Mouse (Mus musculus) stomach, postnatal 0 days (tissue): ENCODE results near the gene Zfp980. TPM values are rescaled to one million over a fixed set of nuclear protein-coding genes. Genes with fewer than 3 reads are reported as not detected.
"Not testable (repeated sequence)": the region's sequence is repeated elsewhere in the genome, so short reads cannot be mapped to it uniquely, and the experiment has no call there.

Source experiments
- ATAC-seq: fragments of 200-750 bp; cut with Nextera tagmentation; 2 replicates; pipeline ENCODE4 v1.8.0; 2017; ENCODE audit not compliant: low FRiP score, low TSS enrichment
- DNase-seq: peaks from one replicate; pipeline ENCODE4 v3.0.0-alpha.2; 2016; ENCODE audit warnings: low spot score
- H3K27ac ChIP-seq: fragments of 300-500 bp; sonication (generic); replicated peaks from 2 replicates; pipeline ENCODE4 v1.5.1; 2014; ENCODE audit warnings: mild to moderate bottlenecking, control low read depth
- H3K27me3 ChIP-seq: fragments of 300-500 bp; sonication (generic); 2 replicates; pipeline ENCODE4 v1.6.1; 2014; ENCODE audit warnings: low read length; ENCODE audit not compliant: control insufficient read depth, insufficient read depth
- H3K36me3 ChIP-seq: fragments of 300-500 bp; sonication (generic); 2 replicates; pipeline ENCODE4 v1.6.1; 2014; ENCODE audit warnings: low read length, mixed read lengths; ENCODE audit not compliant: control insufficient read depth, insufficient read depth
- H3K4me1 ChIP-seq: fragments of 300-500 bp; sonication (generic); replicated peaks from 2 replicates; pipeline ENCODE4 v1.6.1; 2014; ENCODE audit warnings: antibody characterized with exemption; ENCODE audit not compliant: control insufficient read depth, insufficient read depth
- H3K4me2 ChIP-seq: fragments of 300-500 bp; sonication (generic); replicated peaks from 2 replicates; pipeline ENCODE4 v1.6.1; 2014; ENCODE audit warnings: low read depth, mild to moderate bottlenecking, control low read depth, moderate library complexity
- H3K4me3 ChIP-seq: fragments of 300-500 bp; sonication (generic); 2 replicates; pipeline ENCODE4 v1.5.1; 2014; ENCODE audit warnings: low read depth, low read length, control low read depth
- H3K9ac ChIP-seq: fragments of 300-500 bp; sonication (generic); 2 replicates; pipeline ENCODE4 v1.6.1; 2014; ENCODE audit warnings: mild to moderate bottlenecking, low read length, control low read depth, mixed read lengths
- H3K9me3 ChIP-seq: fragments of 300-500 bp; sonication (generic); 2 replicates; pipeline ENCODE4 v1.6.1; 2016; ENCODE audit warnings: low read length; ENCODE audit not compliant: control insufficient read depth
- WGBS: fragments of 180-500 bp; shearing (Covaris S2); extraction: QIAGEN DNeasy Blood & Tissue Kit; methylation state at CpG from one replicate; pipeline ENCODE4 v1.1.7; 2014; 5-methylcytosine and 5-hydroxymethylcytosine counted together
- polyA plus RNA-seq: library from polyadenylated mRNA; unstranded; fragments of >200 nt; fragmentation: Nextera tagmentation; extraction: Ambion mirVana; gene quantifications from 2 replicates; pipeline ENCODE4 v1.2.1, GENCODE M21; 2015

The Zfp980 gene
- not detected in 2 replicates for polyA plus RNA-seq

DNA sequence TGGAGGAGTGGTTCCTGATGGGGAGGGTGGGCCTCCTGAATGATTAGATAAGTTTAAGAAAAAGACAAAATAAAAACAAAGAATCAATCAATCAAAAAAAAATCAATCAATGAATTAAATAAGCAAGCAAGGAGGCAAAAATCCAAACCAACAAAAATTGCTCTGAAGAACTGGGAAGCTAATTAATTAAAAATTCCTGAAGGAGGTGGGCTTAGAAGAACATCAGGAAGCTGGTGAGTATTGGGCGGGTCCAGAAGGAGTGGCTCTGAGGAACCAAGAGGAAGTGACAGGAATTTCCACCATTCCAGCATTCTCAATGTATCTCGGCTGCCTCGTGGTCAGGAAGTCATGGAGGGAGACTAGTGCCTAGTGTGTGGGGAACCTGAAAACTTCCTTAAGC lies at the start of gene Zfp980:
TSS of gene Zfp980 (plus strand) at position 301 of the 400 bp plus-strand sequence.
- H3K36me3 ChIP-seq, H3K27ac ChIP-seq, ATAC-seq, H3K27me3 ChIP-seq, DNase-seq, H3K9ac ChIP-seq, H3K4me3 ChIP-seq, H3K4me2 ChIP-seq, H3K9me3 ChIP-seq, H3K4me1 ChIP-seq: not testable (repeated sequence)
- 80% methylated on average over 3 of the region's 3 CpGs for WGBS

DNA sequence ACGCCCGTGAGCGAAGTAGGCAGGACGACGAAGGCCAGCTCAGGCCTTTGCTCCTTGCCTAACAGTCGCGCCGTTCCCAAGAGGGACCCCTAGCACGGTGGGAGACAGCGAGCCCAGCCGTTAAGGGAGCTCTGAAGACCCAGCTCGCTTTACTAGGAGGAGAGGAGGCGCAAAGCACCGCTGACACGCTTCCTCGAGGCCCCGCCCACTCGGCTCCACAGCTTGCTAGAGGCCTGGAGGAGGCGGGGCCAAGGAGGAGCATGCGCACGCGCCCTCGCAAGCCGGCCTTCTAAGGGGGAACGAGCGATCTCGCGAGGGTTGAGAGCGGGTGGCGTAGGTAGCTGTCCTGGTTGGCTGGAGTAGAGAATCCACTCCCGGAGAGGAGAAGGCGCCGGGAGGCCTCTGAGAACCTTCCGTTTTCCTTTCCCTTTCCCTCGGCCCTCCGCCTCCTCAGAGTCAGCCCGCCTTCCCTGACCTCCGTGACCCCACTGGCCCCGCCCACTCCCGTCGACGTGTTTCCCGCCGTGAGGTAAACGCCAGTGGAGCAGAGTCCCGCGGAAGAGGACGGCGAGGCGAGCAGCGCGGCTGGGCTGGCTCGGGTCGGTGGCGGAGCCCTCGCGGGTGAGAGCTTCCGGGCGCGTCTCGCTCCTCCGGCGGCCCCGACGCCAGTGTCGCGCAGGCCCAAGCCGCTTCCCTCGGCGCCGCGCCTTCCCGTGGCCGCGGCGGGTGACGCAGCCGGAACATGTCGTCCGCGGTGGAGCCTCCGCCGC lies 29.9 kb upstream of the Zfp980 start:
- not testable (repeated sequence) for H3K27me3 ChIP-seq, H3K36me3 ChIP-seq, H3K9me3 ChIP-seq, H3K9ac ChIP-seq, H3K4me1 ChIP-seq, H3K4me2 ChIP-seq, H3K27ac ChIP-seq, DNase-seq, H3K4me3 ChIP-seq, ATAC-seq
- WGBS, result 30% methylated on average over 70 of the region's 83 CpGs

DNA sequence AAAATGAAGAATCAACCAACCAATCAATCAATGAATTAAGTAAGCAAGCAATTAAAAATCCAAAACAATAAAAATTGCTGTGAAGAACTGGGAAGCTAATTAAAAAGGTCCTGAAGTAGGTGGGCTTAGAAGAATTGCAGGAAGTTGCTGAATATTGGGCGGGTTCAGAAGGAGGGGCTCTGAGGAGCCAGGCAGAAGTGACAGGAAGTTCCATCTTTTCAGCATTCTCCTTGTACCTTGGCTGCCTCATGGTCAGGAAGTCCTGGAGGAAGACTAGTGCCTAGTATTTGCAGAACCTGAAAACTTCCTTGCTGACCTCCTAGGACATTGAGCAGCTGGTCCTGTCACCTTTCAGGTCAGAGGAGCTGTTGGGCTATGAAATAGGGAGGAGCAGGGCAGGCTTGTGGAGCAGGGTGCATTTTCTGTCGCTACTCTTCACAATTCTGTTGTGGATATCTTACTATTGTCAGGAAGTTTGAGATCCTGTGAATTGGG lies 3.8 kb downstream of the Zfp980 start:
- not testable (repeated sequence) for H3K27me3 ChIP-seq

DNA sequence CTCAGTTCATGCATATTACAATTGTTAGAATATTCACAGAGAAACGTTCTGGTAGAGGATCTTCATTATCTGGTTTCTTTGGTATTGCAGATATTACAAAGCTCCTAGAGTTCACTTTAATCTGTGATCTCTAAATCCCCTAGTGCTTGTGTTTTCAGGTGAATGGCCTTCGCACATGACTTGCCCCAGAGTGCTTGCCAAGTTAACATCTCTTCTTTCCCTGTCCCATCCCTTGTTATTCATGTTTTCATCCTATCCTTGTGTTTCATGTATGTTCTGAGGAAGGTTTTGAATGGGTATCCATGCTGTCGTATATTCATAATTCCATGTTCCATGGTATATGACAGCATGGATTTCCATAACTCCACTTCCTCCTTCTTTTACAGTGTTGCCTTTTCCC lies 9.7 kb downstream of the Zfp980 start:
- H3K4me3 ChIP-seq, ATAC-seq, H3K27ac ChIP-seq, H3K4me1 ChIP-seq, H3K4me2 ChIP-seq, H3K36me3 ChIP-seq, H3K9ac ChIP-seq, H3K9me3 ChIP-seq, H3K27me3 ChIP-seq: not testable (repeated sequence)
- WGBS, result 80% methylated on average over 3 of the region's 3 CpGs
- DNase-seq, result peak; percentile 11

More for the DNA sequence above, 3.8 kb downstream of the Zfp980 start:
- not testable (repeated sequence) for H3K9me3 ChIP-seq, H3K36me3 ChIP-seq, DNase-seq, H3K4me3 ChIP-seq, H3K4me1 ChIP-seq, ATAC-seq, H3K9ac ChIP-seq, H3K27ac ChIP-seq, H3K4me2 ChIP-seq
- 61% methylated on average over 2 of the region's 2 CpGs for WGBS

DNA sequence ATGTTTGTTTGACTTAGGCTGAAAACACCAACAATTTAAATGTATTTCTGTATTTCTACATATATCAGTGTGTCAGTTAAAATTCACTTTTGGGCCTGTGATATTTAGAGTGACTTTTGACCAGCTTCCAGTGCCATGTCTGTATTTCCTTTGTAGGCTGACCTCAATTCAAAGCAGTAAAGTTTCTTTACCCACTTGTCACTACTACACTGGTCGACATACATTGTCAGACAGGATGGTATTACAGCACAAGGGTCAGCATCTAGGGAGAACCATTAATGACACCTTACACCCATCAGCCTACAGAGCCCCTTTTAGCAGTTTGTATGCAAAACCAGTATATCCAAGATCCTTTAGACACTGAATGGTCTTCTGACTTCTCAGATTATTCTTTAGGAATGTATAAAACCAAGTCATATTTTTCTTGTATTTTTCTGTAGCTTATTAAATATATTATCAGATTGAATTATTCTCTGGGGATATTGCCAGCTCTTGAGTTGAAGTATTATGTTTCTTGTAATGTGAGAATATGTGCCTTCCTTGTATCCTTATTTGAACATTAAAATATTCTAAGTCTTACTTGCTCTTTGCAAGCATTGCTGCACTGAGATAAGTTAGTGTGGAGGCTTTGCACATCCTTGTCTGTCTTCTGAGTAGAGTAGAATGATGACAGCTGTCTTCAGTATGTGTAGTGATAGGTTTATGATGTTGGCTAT lies 10.3 kb downstream of the Zfp980 start:
- not testable (repeated sequence) for ATAC-seq

DNA sequence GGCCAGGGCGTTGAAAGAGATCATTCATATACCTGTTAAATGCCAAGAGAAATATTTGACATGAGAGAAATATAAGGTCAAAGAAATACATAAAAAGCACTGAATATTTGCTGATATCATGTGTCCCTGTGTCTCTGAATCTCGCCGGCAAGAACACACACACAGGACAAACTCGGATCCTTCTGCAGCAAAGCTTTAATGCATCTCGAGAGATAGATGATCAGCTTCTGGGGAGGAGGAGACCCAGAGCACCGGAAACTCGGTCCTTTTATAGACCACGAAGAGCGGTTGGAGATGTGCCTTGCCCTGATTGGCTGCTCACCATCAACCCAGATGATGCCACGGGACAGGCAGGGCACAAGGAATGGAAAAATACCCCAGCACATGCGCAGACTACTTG lies 11.5 kb downstream of the Zfp980 start:
- not testable (repeated sequence) for H3K36me3 ChIP-seq, H3K4me2 ChIP-seq, H3K4me3 ChIP-seq, H3K27ac ChIP-seq, H3K9ac ChIP-seq, H3K4me1 ChIP-seq, H3K9me3 ChIP-seq, H3K27me3 ChIP-seq, ATAC-seq, DNase-seq
- 83% methylated on average over 9 of the region's 11 CpGs for WGBS

More for the DNA sequence above, 10.3 kb downstream of the Zfp980 start:
- H3K9me3 ChIP-seq, DNase-seq, H3K27ac ChIP-seq, H3K4me1 ChIP-seq, H3K9ac ChIP-seq, H3K4me2 ChIP-seq, H3K36me3 ChIP-seq, H3K4me3 ChIP-seq, H3K27me3 ChIP-seq: not testable (repeated sequence)
- WGBS, result 15% methylated on average over 1 of the region's 1 CpGs

DNA sequence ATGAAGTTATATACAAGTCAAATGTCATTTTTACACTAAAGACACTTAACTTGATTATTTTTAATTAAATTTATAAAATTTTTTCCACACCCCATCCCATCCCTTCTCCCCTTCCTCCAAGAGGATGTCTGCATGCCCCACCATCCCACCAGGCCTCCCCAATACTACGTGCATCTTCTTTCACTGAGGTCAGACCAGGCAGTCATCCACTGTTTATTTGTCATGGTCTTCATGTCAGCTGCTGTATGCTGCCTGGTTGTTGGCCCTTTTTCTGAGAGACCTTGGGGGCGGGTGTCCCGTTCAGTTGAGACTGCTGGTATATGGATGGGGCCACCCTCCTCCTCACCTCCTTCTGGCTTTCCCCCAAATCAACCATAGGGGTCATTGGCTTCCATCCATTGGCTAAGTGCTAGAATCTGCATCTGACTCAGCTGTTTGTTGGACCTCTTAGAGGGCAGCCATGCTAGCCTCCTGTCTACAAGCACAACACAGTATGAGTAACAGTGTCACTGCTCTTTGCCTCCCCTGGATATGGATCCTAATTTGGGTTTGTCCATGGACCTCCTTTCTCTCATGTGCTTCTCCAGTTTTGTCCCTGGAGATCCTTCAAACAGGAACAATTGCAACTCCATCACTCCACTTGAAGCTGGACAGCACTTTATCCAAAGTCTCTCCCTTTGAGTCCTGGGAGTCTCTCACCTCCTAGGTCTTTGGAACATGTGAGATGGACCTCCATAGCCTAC lies 12.7 kb downstream of the Zfp980 start:
- not testable (repeated sequence) for DNase-seq, H3K4me2 ChIP-seq, H3K4me3 ChIP-seq, H3K27me3 ChIP-seq, H3K27ac ChIP-seq, H3K4me1 ChIP-seq, H3K9ac ChIP-seq, H3K36me3 ChIP-seq, H3K9me3 ChIP-seq
- 0 out of 2 replicates have a peak, but pooled peaks have one; percentile 49 for ATAC-seq
- 80% methylated on average over 3 of the region's 3 CpGs for WGBS

DNA sequence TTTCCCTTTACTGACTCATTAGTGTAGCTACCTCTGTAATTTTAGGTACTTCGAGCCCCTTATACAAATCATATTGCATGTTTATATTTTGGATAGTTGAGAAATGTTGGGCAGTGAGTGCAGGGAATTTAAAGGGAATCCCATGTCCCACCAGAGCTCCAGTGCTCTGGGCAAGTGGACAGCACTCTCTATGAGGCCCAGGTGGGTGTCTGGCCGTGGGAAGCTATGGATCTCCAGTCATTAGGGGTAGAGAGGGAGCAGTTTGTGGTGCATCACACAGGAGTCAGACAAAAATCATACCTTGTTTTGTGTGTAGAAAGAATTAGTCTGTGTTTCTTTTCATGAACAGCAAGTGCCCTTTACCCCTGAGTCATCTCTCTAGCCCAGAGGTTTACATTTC lies 15.6 kb downstream of the Zfp980 start:
- DNase-seq, ATAC-seq, H3K27ac ChIP-seq, H3K9me3 ChIP-seq, H3K4me2 ChIP-seq, H3K36me3 ChIP-seq, H3K4me1 ChIP-seq, H3K9ac ChIP-seq, H3K27me3 ChIP-seq, H3K4me3 ChIP-seq: not testable (repeated sequence)
- WGBS, result 52% methylated on average over 2 of the region's 2 CpGs
